Mouse (Mus musculus) MEL (cell line): ENCODE results near the gene Tatdn3. TPM values are rescaled to one million over a fixed set of nuclear protein-coding genes. Genes with fewer than 3 reads are reported as not detected.

ENCODE experiments used
- DNase-seq: peaks from one replicate; pipeline ENCODE4 v3.0.0; 2011; ENCODE audit warnings: low read depth, low spot score
- H3K27ac ChIP-seq: 2 replicates; pipeline ENCODE4 v1.5.1; 2012; ENCODE audit warnings: low read depth, mild to moderate bottlenecking, control low read depth, low read length, moderate library complexity; ENCODE audit not compliant: control insufficient read depth
- H3K27me3 ChIP-seq, 2 experiments: fragments of 150-350 bp in 1 of 2; sonication (generic) in 1 of 2; 2 replicates each; pipeline ENCODE4 v1.6.1; 2012; ENCODE audit warnings: low read length in 2 of 2, mild to moderate bottlenecking in 2 of 2, improper control_type of control experiment in 1 of 2, moderate library complexity in 1 of 2; ENCODE audit not compliant: insufficient read depth in 2 of 2, control insufficient read depth in 1 of 2
- H3K36me3 ChIP-seq, 2 experiments: 2 replicates each; pipeline ENCODE4 v1.6.1; 2012 to 2014; ENCODE audit warnings: low read length in 2 of 2, improper control_type of control experiment in 1 of 2, inconsistent platforms in 1 of 2, mild to moderate bottlenecking in 1 of 2; ENCODE audit not compliant: insufficient read depth in 2 of 2, control insufficient read depth in 1 of 2
- H3K4me1 ChIP-seq, 2 experiments: fragments of 150-350 bp in 1 of 2; sonication (generic) in 1 of 2; 2 replicates each; pipeline ENCODE4 v1.6.1; 2012; ENCODE audit warnings: low read length in 2 of 2, improper control_type of control experiment in 1 of 2, mild to moderate bottlenecking in 1 of 2; ENCODE audit not compliant: insufficient read depth in 2 of 2, control insufficient read depth in 1 of 2
- H3K4me3 ChIP-seq, 2 experiments: fragments of 150-350 bp in 1 of 2; sonication (generic) in 1 of 2; 2 replicates each; pipeline ENCODE4 v1.5.1; 2012; ENCODE audit warnings: low read depth in 2 of 2, low read length in 2 of 2, mild to moderate bottlenecking in 2 of 2, moderate library complexity in 2 of 2, control low read depth in 1 of 2, improper control_type of control experiment in 1 of 2; ENCODE audit not compliant: control insufficient read depth in 1 of 2, insufficient read depth in 1 of 2
- H3K79me2 ChIP-seq: 2 replicates; pipeline ENCODE4 v1.6.1; 2012; ENCODE audit warnings: mild to moderate bottlenecking, low read length, moderate library complexity; ENCODE audit not compliant: control insufficient read depth, poor library complexity, insufficient read depth
- H3K9ac ChIP-seq: 2 replicates; pipeline ENCODE4 v1.6.1; 2012; ENCODE audit warnings: low read depth, mild to moderate bottlenecking, control low read depth, low read length, moderate library complexity; ENCODE audit not compliant: control insufficient read depth, poor library complexity, severe bottlenecking
- H3K9me3 ChIP-seq: fragments of 150-350 bp; sonication (generic); replicated peaks from 2 replicates; pipeline ENCODE4 v1.6.1; 2012; ENCODE audit warnings: mild to moderate bottlenecking, low read length, improper control_type of control experiment, moderate library complexity; ENCODE audit not compliant: insufficient read depth
- CHD2 ChIP-seq: IDR thresholded peaks from 2 replicates; pipeline ENCODE4 v1.6.1; 2011; ENCODE audit warnings: low read length, improper control_type of control experiment
- CTCF ChIP-seq, 3 experiments: IDR thresholded peaks in 2 of 3; conservative IDR thresholded peaks in 1 of 3; 2 replicates each; pipeline ENCODE4 v1.5.1; 2011 to 2012; ENCODE audit warnings: low read length in 3 of 3, low read depth in 2 of 3, mild to moderate bottlenecking in 2 of 3, improper control_type of control experiment in 1 of 3, inconsistent platforms in 1 of 3, mixed read lengths in 1 of 3, moderate library complexity in 1 of 3; ENCODE audit not compliant: control insufficient read depth in 1 of 3, insufficient read depth in 1 of 3, poor library complexity in 1 of 3, severe bottlenecking in 1 of 3
- ELF1 ChIP-seq: IDR thresholded peaks from 2 replicates; pipeline ENCODE4 v1.6.1; 2014; ENCODE audit warnings: low read depth, mild to moderate bottlenecking, inconsistent platforms, low read length, improper control_type of control experiment, moderate library complexity
- EP300 ChIP-seq, 2 experiments: IDR thresholded peaks; 2 replicates each; pipeline ENCODE4 v1.6.1; 2011; ENCODE audit warnings: improper control_type of control experiment in 2 of 2, low read length in 2 of 2, low read depth in 1 of 2, mild to moderate bottlenecking in 1 of 2
- ETS1 ChIP-seq: IDR thresholded peaks from 2 replicates; pipeline ENCODE4 v1.6.1; 2012; ENCODE audit warnings: low read depth, mild to moderate bottlenecking, inconsistent platforms, low read length, improper control_type of control experiment, moderate library complexity
- GABPA ChIP-seq: IDR thresholded peaks from 2 replicates; pipeline ENCODE4 v1.6.1; 2012; ENCODE audit warnings: low read depth, mild to moderate bottlenecking, inconsistent platforms, low read length, improper control_type of control experiment, moderate library complexity
- GATA1 ChIP-seq: IDR thresholded peaks from 2 replicates; pipeline ENCODE4 v1.6.1; 2011; ENCODE audit warnings: low read depth, low read length, improper control_type of control experiment
- JUND ChIP-seq: IDR thresholded peaks from 2 replicates; pipeline ENCODE4 v1.6.1; 2011; ENCODE audit warnings: low read depth, mild to moderate bottlenecking, improper control_type of control experiment, low read length
- MAX ChIP-seq: IDR thresholded peaks from 2 replicates; pipeline ENCODE4 v1.6.1; 2011; ENCODE audit warnings: low read length, improper control_type of control experiment
- MEF2A ChIP-seq: IDR thresholded peaks from 2 replicates; pipeline ENCODE4 v1.6.1; 2014; ENCODE audit warnings: low read depth, mild to moderate bottlenecking, inconsistent platforms, low read length, improper control_type of control experiment; ENCODE audit not compliant: poor library complexity, insufficient replicate concordance, severe bottlenecking; ENCODE audit errors: extremely low read depth
- POLR2A ChIP-seq, 2 experiments: IDR thresholded peaks; 2 replicates each; pipeline ENCODE4 v1.6.1; 2011 to 2012; ENCODE audit warnings: low read length in 2 of 2, mild to moderate bottlenecking in 2 of 2, control low read depth in 1 of 2, improper control_type of control experiment in 1 of 2, low read depth in 1 of 2, moderate library complexity in 1 of 2; ENCODE audit not compliant: control insufficient read depth in 1 of 2, insufficient read depth in 1 of 2, poor library complexity in 1 of 2
- POLR2AphosphoS5 ChIP-seq: IDR thresholded peaks from 2 replicates; pipeline ENCODE4 v1.6.1; 2012; ENCODE audit warnings: low read depth, borderline replicate concordance, mild to moderate bottlenecking, inconsistent platforms, low read length, moderate library complexity, mixed read lengths
- RAD21 ChIP-seq: IDR thresholded peaks from 2 replicates; pipeline ENCODE4 v1.6.1; 2011; ENCODE audit warnings: mild to moderate bottlenecking, low read depth, low read length, improper control_type of control experiment
- RCOR1 ChIP-seq: IDR thresholded peaks from 2 replicates; pipeline ENCODE4 v1.6.1; 2012; ENCODE audit warnings: low read depth, mild to moderate bottlenecking, inconsistent platforms, low read length, improper control_type of control experiment
- SMC3 ChIP-seq: IDR thresholded peaks from 2 replicates; pipeline ENCODE4 v1.6.1; 2011; ENCODE audit warnings: low read depth, low read length, improper control_type of control experiment
- USF1 ChIP-seq: IDR thresholded peaks from 2 replicates; pipeline ENCODE4 v1.6.1; 2014; ENCODE audit warnings: low read depth, mild to moderate bottlenecking, inconsistent platforms, low read length, improper control_type of control experiment, moderate library complexity
- ZKSCAN1 ChIP-seq: IDR thresholded peaks from 2 replicates; pipeline ENCODE4 v1.6.1; 2012; ENCODE audit warnings: low read depth, mild to moderate bottlenecking, inconsistent platforms, low read length, improper control_type of control experiment, moderate library complexity
- polyA plus RNA-seq, 2 experiments: library from polyadenylated mRNA; stranded (reverse) in 1 of 2; unstranded in 1 of 2; fragments of >175 nt in 1 of 2; fragments of >200 nt in 1 of 2; gene quantifications; 2 replicates each; pipeline versions ENCODE4 v1.2.1 to v1.2.4; 2012; ENCODE audit warnings: low replicate concordance in 2 of 2, low read depth in 1 of 2; ENCODE audit not compliant: insufficient read length in 2 of 2, insufficient read depth in 1 of 2, missing spikeins in 1 of 2
- total RNA-seq: library from RNA; depleted of rRNA; stranded (reverse); fragments of 300-350 nt; gene quantifications from 2 replicates; pipeline ENCODE4 v1.2.3, GENCODE M21; 2012

Gene Tatdn3
- total and polyA plus RNA-seq, 3 experiments = 14.5 to 19.0 TPM; not detected in 1

GRCm38 (mm10) chr1:191084951-191085559 lies 22.3 kb upstream of the Tatdn3 start (continued):
- TF ChIP-seq CTCF (IDR thresholded peaks at IDR 0.05 in 2 of 3, conservative IDR thresholded peaks at IDR 0.05 in 1 of 3; ENCODE audit: control insufficient read depth in 1 of 3, insufficient read depth in 1 of 3, low read depth in 2 of 3, low read length in 3 of 3, poor library complexity in 1 of 3, severe bottlenecking in 1 of 3) (peak; percentile 55 to 71 (median 63)), GABPA (no peak), GATA1 (no peak), POLR2A (IDR thresholded peaks at IDR 0.05; ENCODE audit: control insufficient read depth in 1 of 2, insufficient read depth in 1 of 2, low read depth in 1 of 2, low read length in 2 of 2, poor library complexity in 1 of 2) (no peak), CHD2 (no peak), MEF2A (no peak), RCOR1 (no peak), ZKSCAN1 (no peak)

- Histone ChIP-seq H3K9me3 (no peaks in the 10 kb centered on the region), H3K9ac (no peak overlapping the region), H3K4me3 (no peak overlapping the region), H3K27ac (no peak overlapping the region), H3K4me1 (peaks cover 15 to 30% of the 10 kb centered on the region in 2 experiments), H3K79me2 (no peaks in the 10 kb centered on the region), H3K36me3 (peaks cover 20 to 32% of the 10 kb centered on the region in 2 experiments), H3K27me3 (no peaks in the 10 kb centered on the region)
- DNase-seq = no peak
- TF ChIP-seq RAD21 (no peak), JUND (no peak), EP300 (IDR thresholded peaks at IDR 0.05; ENCODE audit: low read depth in 1 of 2, low read length in 2 of 2) (no peak), CHD2 (no peak), ELF1 (no peak), POLR2AphosphoS5 (no peak)
Measured at GRCm38 (mm10) chr1:191083230-191083629, 20.5 kb upstream of the Tatdn3 start.

DNA sequence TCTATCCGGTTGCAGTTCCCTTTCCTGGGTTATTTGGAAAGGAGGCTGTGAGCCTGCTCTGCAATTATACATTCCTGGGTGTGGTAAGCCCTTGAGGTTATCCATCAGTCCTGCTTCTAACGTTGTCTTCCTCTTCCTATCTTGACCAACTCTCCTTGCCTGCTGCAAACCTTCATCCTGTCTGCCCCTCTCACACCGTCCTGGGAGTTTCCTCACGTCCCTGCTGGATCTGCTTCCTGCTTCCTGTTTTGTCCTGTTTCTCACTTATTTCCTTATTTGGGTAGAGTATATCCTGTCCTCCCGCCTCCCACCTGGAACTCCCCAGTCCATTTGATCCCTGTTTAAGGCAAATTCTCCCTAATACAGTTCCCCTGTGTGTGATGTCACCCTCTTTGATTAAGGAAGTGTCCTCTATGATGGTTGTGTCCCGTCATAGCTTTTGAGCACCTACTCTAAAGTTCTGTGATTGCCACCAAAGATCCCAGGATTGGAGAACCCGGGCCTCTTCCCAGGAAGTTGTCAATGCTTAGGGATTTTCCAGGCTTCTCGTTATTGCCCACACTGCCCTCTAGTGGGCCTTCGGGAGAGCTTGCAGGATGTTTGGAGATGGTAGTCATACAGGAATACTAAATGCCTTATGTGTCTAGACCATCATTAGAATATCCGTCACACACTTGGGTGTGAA lies 12.6 kb upstream of the Tatdn3 start:
- Histone ChIP-seq H3K9me3 (no peaks in the 10 kb centered on the region), H3K36me3 (peaks cover 4 to 40% of the 10 kb centered on the region in 2 experiments; a peak in 3 of 4 replicates), H3K27ac (no peak overlapping the region), H3K4me3 (no peak overlapping the region), H3K9ac (no peak overlapping the region), H3K27me3 (no peaks in the 10 kb centered on the region), H3K79me2 (no peaks in the 10 kb centered on the region), H3K4me1 (peaks cover 4 to 5% of the 10 kb centered on the region in 2 experiments; a peak in 2 of 4 replicates)
- no peak for DNase-seq
- peak; percentile 51 to 68 (median 59) for TF ChIP-seq CTCF (IDR thresholded peaks at IDR 0.05 in 2 of 3, conservative IDR thresholded peaks at IDR 0.05 in 1 of 3; ENCODE audit: control insufficient read depth in 1 of 3, insufficient read depth in 1 of 3, low read depth in 2 of 3, low read length in 3 of 3, poor library complexity in 1 of 3, severe bottlenecking in 1 of 3)
- TF ChIP-seq GATA1 = no peak
- peak; percentile 38 for TF ChIP-seq SMC3
- TF ChIP-seq MAX = no peak
- no peak for TF ChIP-seq EP300 (IDR thresholded peaks at IDR 0.05; ENCODE audit: low read depth in 1 of 2, low read length in 2 of 2)
- TF ChIP-seq USF1 = no peak
- TF ChIP-seq ETS1 = no peak
